In genomic region chr3:81279266-81279665, GRCm38 (mm10) we compare ENCODE assay signal across 16 mouse cellular contexts.
"Had no signal": no experiment of that assay in that cellular context is flagged by ENCODE, and none has a peak within 500 bp of the region (broad histone marks: within the 10 kb centered on the region; RNA-seq: fewer than 3 reads in every experiment).

No protein-coding gene starts in this region.

- H3K4me3 ChIP-seq: liver, embryonic 13.5 days; myocyte; neural tube, embryonic 13.5 days; stomach, embryonic 15.5 days had no signal

- H3K4me1 ChIP-seq: liver, embryonic 13.5 days; neural tube, embryonic 13.5 days; stomach, embryonic 15.5 days had no signal

- H3K9me3 ChIP-seq: liver, embryonic 13.5 days; neural tube, embryonic 13.5 days; stomach, embryonic 15.5 days had no signal

- H3K36me3 ChIP-seq: liver, embryonic 13.5 days; neural tube, embryonic 13.5 days; stomach, embryonic 15.5 days had no signal

- DNase-seq: kidney, adult 9 months; kidney, postnatal 14 days; kidney, postnatal 4 days; liver, embryonic 13.5 days; lung, adult 2 months; lung, postnatal 14 days; lung, postnatal 4 days; midbrain, embryonic 14.5 days; retina, postnatal 1 day; right cerebral cortex, postnatal 25 days; spleen, adult 18-20 months; thymus, postnatal 25 days had no signal

- H3K27me3 ChIP-seq: liver, embryonic 13.5 days; neural tube, embryonic 13.5 days; stomach, embryonic 15.5 days had no signal

- H3K4me2 ChIP-seq: liver, embryonic 13.5 days; midbrain, embryonic 11.5 days; neural tube, embryonic 13.5 days; stomach, embryonic 15.5 days had no signal

- H3K9ac ChIP-seq: liver, embryonic 13.5 days; neural tube, embryonic 13.5 days; stomach, embryonic 15.5 days had no signal

- H3K27ac ChIP-seq: liver, embryonic 13.5 days; neural tube, embryonic 13.5 days; stomach, embryonic 15.5 days had no signal
